Mouse (Mus musculus): ENCODE measurements around the gene Etv6.

Etv6 gene

DNA sequence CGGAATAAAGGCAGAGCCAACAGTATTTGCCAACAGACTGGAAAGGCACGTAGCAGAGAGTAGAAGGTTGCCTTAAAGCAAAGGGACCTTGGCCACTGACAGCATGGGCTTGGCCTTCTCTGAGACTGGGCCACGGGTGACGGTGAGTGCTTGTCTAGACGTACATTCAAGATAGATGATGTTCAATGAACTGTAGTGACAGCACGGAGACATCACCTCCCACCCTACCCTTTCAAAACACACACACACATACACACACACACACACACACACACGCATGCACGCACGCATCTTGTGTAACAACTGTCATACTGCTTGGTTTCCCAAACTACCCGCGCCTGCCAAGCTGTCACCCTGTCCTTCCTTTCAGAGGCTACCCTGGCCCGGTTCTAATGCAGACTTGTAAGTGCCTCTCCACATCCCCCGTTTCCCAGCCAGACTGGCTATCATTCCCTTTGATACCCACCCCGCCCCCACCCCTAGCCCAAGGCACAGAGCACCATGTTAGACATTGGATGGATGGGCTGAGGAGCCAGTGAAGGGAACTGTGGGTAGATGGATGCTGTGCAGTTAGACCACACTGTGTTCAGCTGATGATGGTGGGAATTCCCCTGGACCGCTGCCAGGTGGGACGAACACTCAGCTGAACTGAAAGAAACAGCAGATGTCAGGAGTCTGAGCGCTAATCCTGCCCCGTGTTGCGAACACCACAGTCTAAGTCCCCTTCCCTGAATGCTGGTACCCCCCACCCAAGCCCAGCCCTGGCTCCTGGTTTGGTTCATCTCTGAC, 172.1 kb downstream of the Etv6 start:
- peak; percentile 89 for DNase-seq (ENCODE audit: low spot score in 2 of 2)

- DNase-seq (ENCODE audit: low spot score in 2 of 2): no peak
Observed at GRCm38 (mm10) chr6:134208180-134208952, 172.9 kb downstream of the Etv6 start.

DNA sequence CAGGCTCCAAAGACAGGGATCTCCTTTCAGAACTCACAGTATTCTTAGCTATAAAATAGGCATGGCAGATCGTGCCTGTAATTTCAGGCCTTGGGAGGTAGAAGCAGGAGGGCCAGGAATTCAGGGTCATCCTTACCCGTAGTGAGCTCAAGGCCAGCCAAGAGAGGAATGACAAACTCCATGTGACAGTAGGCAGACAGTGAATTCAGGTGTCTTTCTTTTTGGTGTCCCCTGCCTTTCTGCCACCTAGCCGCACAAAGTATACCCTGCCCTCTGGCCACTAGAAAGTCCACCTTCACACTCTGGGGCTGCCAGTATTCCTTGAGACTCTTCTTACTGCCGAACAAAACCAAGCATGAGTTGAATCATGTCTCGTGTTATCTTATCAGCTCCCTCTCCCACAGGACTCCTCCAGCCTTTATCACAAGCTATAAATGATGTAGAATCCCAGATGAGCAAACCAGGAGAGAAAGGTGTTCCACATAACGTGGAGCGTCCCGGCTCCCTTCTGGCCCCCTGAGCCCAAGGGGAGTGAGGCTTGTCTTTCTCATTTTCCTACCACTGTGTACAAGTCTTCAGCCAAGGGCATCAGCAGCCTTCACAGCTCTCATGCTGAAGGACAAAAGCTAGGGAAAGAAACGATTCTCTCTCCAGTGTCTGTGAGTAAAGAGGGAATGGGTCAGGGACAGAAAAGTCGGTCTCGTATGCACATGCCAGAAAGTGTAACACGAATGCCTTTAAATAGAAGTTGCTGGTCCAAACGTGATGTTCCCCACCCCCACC, 175.4 kb downstream of the Etv6 start:
- DNase-seq (ENCODE audit: low spot score in 2 of 2): no peak

- no peak for DNase-seq (ENCODE audit: low spot score in 2 of 2)
Observed at GRCm38 (mm10) chr6:134211458-134211776, 175.9 kb downstream of the Etv6 start.

DNA sequence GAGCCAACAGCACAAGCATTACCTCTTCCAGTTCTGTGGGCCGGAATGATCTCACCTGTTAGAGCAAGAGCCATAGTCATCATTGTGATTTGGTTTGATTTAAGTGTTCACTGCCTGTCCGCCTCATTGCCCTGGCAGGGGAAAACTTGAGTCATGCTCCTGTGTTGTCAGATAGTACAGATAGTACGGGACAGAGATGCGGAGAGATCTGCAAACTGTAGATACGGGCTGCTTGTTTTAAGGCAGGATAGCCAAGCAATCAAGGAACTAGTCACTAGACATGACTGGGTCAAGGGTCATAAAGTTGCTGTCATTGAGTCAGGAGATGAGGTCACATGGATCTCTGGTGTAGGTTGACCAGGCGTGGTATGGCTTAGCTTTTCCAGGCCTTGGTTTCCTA, 182.2 kb downstream of the Etv6 start:
- DNase-seq (ENCODE audit: low spot score in 2 of 2): no peak

DNA sequence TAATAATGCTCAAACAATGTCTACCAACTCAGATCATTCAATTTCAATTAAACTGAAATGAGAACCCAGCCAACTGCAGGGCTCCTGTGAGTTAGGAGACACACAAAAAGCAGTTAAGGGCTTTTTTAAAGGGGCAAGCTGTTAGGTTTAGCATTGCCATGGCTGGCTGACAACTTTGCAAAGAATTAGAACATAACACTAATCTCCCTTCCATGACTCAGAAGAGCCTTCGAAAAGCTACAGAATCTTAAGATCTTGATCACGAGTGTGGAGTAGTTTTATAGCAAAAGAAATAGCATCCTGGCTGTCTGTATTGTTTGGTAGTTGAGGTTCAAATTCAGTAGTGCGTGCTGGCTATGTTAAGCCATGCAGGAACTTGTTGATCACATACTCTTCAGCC, 182.9 kb downstream of the Etv6 start:
- no peak for DNase-seq (ENCODE audit: low spot score in 2 of 2)

GRCm38 (mm10) chr6:134219358-134219757, 183.9 kb downstream of the Etv6 start:
- DNase-seq (ENCODE audit: low spot score in 2 of 2): peak; percentile 84 to 90

DNA sequence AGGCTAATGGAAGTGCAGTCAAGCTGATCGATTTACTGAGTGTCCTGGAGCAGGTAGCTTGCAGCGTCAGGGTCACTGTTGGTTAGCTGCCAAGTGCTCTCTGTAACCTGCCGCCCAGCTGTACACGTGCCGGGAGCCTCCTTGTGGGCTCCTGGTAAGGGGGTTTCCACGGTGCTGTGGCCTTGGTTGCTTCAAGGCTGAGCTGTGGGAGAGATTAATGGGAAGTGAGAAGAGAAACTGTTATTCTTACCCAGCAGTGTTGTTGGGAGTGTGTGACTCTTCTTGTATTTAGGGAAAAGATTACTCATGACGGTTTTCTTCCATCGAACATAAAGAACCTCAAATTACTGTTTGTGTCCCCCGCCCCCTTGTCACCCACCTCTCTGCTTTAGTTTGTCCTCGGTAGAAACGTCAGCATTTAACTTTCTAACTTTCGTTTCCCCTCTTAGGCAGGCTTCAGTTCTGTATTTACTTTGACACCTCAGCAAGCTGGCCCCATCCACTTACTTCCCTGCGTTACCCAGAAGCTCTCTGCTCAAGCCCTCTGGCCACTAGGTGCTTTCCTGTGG, 184.8 kb downstream of the Etv6 start:
- no peak for DNase-seq (ENCODE audit: low spot score in 2 of 2)

GRCm38 (mm10) chr6:134222248-134222929, 186.9 kb downstream of the Etv6 start:
- DNase-seq (ENCODE audit: low spot score in 2 of 2): no peak

- DNase-seq (ENCODE audit: low spot score in 2 of 2): no peak
Observed at GRCm38 (mm10) chr6:134225564-134225963, 190.1 kb downstream of the Etv6 start.

DNA sequence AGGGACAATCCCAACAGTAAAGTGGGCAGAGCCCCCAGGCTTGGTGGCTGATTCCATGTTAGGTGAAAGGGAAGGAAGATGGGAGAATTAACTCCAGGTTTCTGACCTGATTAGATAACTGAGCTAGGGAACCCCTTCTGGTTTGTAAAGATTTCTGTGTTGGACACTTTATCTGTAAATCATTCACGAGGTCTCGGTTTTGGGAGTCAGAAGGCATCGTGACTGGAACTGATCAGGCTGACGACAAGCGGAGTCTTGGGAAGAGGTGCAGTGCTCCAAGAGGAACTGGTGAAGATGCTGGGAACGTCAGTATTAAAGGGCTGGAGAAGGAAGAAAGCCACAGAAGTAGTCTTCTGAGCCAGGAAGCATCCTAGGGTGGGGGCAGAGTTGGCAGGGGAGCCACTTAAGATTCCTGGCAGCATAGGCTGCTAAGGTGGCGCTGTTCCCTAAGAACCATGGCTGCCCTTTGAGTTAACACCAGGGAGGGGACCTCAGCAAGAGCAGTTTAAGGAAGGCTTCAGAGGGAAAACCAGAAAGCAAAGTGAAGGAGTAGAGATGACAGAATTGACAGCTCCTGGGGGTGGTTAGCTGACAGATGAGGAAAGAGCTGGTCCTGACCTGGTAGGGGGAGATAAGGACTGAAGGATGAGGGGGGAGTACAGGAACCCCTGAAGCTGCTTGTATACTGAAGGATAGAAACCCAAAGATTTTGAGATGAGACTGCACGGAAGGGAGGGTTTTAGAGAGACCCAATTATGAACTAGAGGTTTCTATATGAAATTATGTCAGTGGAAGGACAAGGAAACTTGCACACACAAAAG, 191.1 kb downstream of the Etv6 start:
- DNase-seq (ENCODE audit: low spot score in 2 of 2): no peak

GRCm38 (mm10) chr6:134236311-134236710, 200.8 kb downstream of the Etv6 start:
- no peak for DNase-seq (ENCODE audit: low spot score in 2 of 2)

DNA sequence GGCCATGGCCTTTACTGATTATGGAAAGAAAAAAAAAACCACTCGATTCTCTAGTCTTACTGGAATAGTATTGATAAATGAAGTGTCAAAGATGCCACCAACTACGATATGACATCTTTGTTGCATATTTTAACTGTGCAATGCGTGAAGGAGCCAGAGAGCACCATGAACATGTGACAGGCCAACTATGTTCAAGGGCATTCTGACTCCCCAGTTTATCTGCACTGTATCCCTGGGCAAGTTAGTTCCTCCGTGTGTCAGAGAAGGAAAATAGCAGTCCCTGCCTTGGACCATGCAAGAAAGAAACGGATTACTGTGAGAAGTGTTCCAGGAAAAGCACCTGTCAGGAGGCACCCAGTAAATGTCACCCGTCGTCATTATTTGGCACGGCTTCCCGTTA, 203.0 kb downstream of the Etv6 start:
- DNase-seq (ENCODE audit: low spot score in 2 of 2): no peak

- no peak for DNase-seq (ENCODE audit: low spot score in 2 of 2)
Observed at GRCm38 (mm10) chr6:134240988-134241387, 205.5 kb downstream of the Etv6 start.

- DNase-seq (ENCODE audit: low spot score in 2 of 2): no peak
Observed at GRCm38 (mm10) chr6:134243119-134243518, 207.6 kb downstream of the Etv6 start.

DNA sequence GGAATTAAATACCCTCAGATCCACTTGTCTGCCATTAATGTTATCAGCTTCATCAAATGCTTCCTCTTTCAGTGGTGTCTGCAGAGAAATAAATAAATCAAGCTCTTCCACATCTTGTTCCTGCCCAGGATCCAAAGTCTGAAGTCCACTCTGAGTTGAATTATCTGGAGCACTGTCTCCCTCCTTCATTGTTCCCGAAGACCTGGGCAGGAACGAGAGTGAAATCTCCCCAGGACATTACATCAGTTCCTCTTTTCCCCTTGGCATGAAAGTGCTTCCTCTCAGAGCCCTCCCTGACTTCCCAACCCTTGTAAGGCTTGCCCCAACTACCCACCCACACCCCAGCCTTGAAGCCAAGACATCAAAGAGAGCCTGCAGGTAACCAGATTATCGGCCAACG, 208.0 kb downstream of the Etv6 start:
- DNase-seq (ENCODE audit: low spot score in 2 of 2): no peak

- no peak for DNase-seq (ENCODE audit: low spot score in 2 of 2)
Observed at GRCm38 (mm10) chr6:134244071-134244470, 208.6 kb downstream of the Etv6 start.

GRCm38 (mm10) chr6:134246109-134246508, 210.6 kb downstream of the Etv6 start:
- no peak for DNase-seq (ENCODE audit: low spot score in 2 of 2)

DNA sequence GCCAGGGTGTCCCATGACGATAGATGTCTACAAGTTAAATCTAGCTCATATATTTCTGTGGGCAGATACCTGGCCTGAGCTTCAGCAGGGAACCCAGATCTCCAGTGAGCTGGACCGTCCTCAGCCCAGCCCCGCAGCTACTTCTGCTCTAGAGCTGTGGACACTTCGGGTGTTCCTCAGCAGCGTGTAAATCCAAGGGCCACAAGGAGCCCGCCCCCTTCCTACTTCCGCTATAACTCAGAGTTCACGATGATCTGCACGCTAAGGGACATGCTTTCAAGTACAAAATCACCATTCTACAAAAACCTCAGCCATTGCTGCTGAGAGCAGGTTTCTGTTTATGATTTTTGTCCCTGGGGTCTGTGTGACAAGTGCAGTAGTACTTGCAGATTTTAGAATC, 211.8 kb downstream of the Etv6 start:
- DNase-seq (ENCODE audit: low spot score in 2 of 2): no peak

DNA sequence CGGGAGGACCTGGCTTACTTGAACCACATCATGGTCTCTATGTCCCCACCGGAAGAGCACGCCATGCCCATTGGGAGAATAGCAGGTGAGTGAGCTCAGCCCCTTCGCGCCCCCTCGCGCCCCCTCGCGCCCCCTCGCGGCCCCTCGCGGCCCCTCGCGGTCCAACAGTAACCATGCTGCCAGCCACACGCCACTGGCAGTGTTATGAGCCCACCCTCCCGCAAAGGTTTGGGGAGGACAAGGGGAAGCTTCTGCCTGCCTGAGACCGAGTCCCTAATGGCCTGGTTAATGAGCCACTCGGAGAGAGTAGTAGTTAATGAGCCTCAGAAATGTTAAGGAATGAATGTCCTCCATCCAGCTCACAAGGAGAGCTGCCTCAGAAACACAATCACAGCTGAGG, 213.2 kb downstream of the Etv6 start:
- no peak for DNase-seq (ENCODE audit: low spot score in 2 of 2)

- DNase-seq (ENCODE audit: low spot score in 2 of 2): no peak
Observed at GRCm38 (mm10) chr6:134250764-134251163, 215.3 kb downstream of the Etv6 start.

All from right cerebral cortex, postnatal 10 days (tissue).